In the genomic region with DNA sequence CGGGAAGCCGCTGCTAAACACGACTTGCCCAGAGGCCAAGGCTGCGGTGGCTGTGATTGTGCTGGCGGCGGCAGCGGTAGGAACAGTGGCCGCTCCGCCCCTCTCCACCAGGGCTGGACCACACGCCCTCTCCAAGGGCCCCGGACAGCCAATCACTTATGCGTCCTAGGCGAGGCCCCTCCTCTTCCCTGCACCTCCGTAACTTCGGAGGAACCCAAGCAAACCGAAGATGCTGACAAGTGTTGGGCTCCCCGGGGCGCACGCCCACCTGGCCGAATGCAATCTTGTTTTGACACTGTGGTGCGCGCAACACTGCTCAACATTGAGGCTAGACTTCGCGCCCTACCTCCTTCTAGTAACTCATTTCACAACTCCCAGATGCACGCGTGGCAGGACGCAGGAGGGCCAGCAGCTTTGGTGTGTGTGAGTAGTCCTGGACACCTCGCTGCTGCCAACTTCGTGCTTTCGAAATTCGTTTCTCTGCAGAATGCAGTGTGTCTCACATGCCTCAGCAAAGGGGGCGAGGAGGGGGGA, we compare ENCODE assay signal across 9 mouse cellular contexts. TPM values are rescaled to one million over a fixed set of nuclear protein-coding genes. Genes with fewer than 3 reads are reported as not detected.
DNase-seq lines count a peak whose midpoint lies in the region; ATAC-seq and TF ChIP-seq lines count a peak whose summit lies in the region.
"Had no signal": no experiment of that assay in that cellular context is flagged by ENCODE, and none has a peak within 500 bp of the region (broad histone marks: within the 10 kb centered on the region; RNA-seq: fewer than 3 reads in every experiment).

A gene (minus strand): TSS at position 25 of the 534 bp plus-strand sequence.

- TF ChIP-seq CTCF in layer of hippocampus, adult 2 months (conservative IDR thresholded peaks at IDR 0.05) = peak; percentile 15; the same call in 1 of the 2 replicates

- peaks cover 43% of the 10 kb centered on the region for H3K27me3 ChIP-seq in embryonic facial prominence, embryonic 12.5 days
- peaks cover 60% of the 10 kb centered on the region for H3K27me3 ChIP-seq in heart, embryonic 10.5 days (ENCODE audit: insufficient read depth, poor library complexity, severe bottlenecking)
- H3K27me3 ChIP-seq in liver, embryonic 15.5 days = peaks cover 68% of the 10 kb centered on the region

- H3K4me3 ChIP-seq in layer of hippocampus, adult 2 months = peak within 1 kb of the TSS; percentile 45
- H3K4me3 ChIP-seq in embryonic facial prominence, embryonic 12.5 days = peak within 1 kb of the TSS; percentile 44
- H3K4me3 ChIP-seq in heart, embryonic 10.5 days = peak within 1 kb of the TSS; percentile 60
- H3K4me3 ChIP-seq in liver, embryonic 15.5 days (replicated peaks) = peak within 1 kb of the TSS; percentile 25; the same call in 1 of the 2 replicates

- DNase-seq in layer of hippocampus, adult 2 months (ENCODE audit: low spot score in 2 of 2) = no peak
- no peak for DNase-seq in layer of hippocampus, adult 8-10 months (ENCODE audit: low spot score in 2 of 2)
- peak; percentile 83 for DNase-seq in heart, embryonic 10.5 days (ENCODE audit: low spot score)
- DNase-seq in kidney, adult 18-20 months = peak; percentile 32
- peak; percentile 71 for DNase-seq in neural tube, embryonic 10.5 days (ENCODE audit: extremely low spot score, low spot score)
- DNase-seq in thymus, adult 18-20 months = peak; percentile 9 to 15

- peak within 1 kb of the TSS; percentile 39; the same call in 1 of the 2 replicates for H3K9ac ChIP-seq in embryonic facial prominence, embryonic 12.5 days
- no peak within 1 kb of the TSS for H3K9ac ChIP-seq in liver, embryonic 15.5 days

- 2% methylated on average over 32 of the region's 32 CpGs for WGBS in embryonic facial prominence, embryonic 12.5 days
- WGBS in heart, embryonic 10.5 days = 2% methylated on average over 32 of the region's 32 CpGs
- WGBS in liver, embryonic 15.5 days (ENCODE audit: insufficient replicate concordance) = 2% methylated on average over 32 of the region's 32 CpGs

- no peaks in the 10 kb centered on the region for H3K9me3 ChIP-seq in embryonic facial prominence, embryonic 12.5 days
- H3K9me3 ChIP-seq in heart, embryonic 10.5 days = no peaks in the 10 kb centered on the region
- H3K9me3 ChIP-seq in liver, embryonic 15.5 days (replicated peaks) = no peaks in the 10 kb centered on the region

- no peak within 1 kb of the TSS for H3K27ac ChIP-seq in layer of hippocampus, adult 2 months
- no peak within 1 kb of the TSS for H3K27ac ChIP-seq in embryonic facial prominence, embryonic 12.5 days
- H3K27ac ChIP-seq in heart, embryonic 10.5 days = no peak within 1 kb of the TSS
- no peak within 1 kb of the TSS for H3K27ac ChIP-seq in liver, embryonic 15.5 days (replicated peaks)

- peaks cover 11% of the 10 kb centered on the region; the same call in 1 of the 2 replicates for H3K4me1 ChIP-seq in embryonic facial prominence, embryonic 12.5 days
- H3K4me1 ChIP-seq in heart, embryonic 10.5 days = peaks cover 14% of the 10 kb centered on the region
- H3K4me1 ChIP-seq in liver, embryonic 15.5 days (replicated peaks) = peaks cover 8% of the 10 kb centered on the region; the same call in 1 of the 2 replicates

- peak; percentile 94 for ATAC-seq in embryonic facial prominence, embryonic 12.5 days (ENCODE audit: insufficient number of reproducible peaks, insufficient read depth, low FRiP score, low TSS enrichment)
- ATAC-seq in liver, embryonic 15.5 days (ENCODE audit: insufficient read depth) = no peak

- peak within 1 kb of the TSS; percentile 97 for H3K4me2 ChIP-seq in embryonic facial prominence, embryonic 12.5 days (replicated peaks)
- H3K4me2 ChIP-seq in liver, embryonic 15.5 days = peak within 1 kb of the TSS; percentile 56

- H3K36me3 ChIP-seq in embryonic facial prominence, embryonic 12.5 days = peaks cover 5% of the 10 kb centered on the region
- H3K36me3 ChIP-seq in heart, embryonic 10.5 days = peaks cover 10% of the 10 kb centered on the region; the same call in 1 of the 2 replicates
- peaks cover 6% of the 10 kb centered on the region; the same call in 1 of the 2 replicates for H3K36me3 ChIP-seq in liver, embryonic 15.5 days (replicated peaks)

RNA-seq across cellular contexts. Expression of the gene that starts here (rescaled TPM):
- under 1 TPM; 0.61 to 0.69 TPM for total RNA-seq in layer of hippocampus, adult 2 months (2021)
- under 1 TPM; 0.39 to 0.93 (median 0.74) TPM for total RNA-seq in layer of hippocampus, adult 8-10 months (2022)
- 0.39 and 0.41 TPM in 2 replicates for polyA plus RNA-seq in embryonic facial prominence, embryonic 12.5 days (2016; fragmentation: Nextera tagmentation; extraction: Ambion mirVana)
- 0.05 TPM in 1 of 2 replicates, not detected in the other for polyA plus RNA-seq in heart, embryonic 10.5 days (2016; fragmentation: Nextera tagmentation; extraction: Ambion mirVana)
- polyA plus RNA-seq in liver, embryonic 15.5 days (2015; fragmentation: Nextera tagmentation; extraction: Ambion mirVana) = not detected in 2 replicates
- total RNA-seq: MEL had no signal

Comparison
In these comparisons a context has a peak if more than half of its experiments do, and no peak if none do; other contexts are left out.
1. Peak in ATAC-seq, H3K4me3 ChIP-seq, H3K9ac ChIP-seq and H3K4me2 ChIP-seq in embryonic facial prominence, embryonic 12.5 days; RNA of the gene not detected or under 1 TPM.
2. Peak in DNase-seq and H3K4me3 ChIP-seq in heart, embryonic 10.5 days; RNA of the gene not detected or under 1 TPM.
3. DNase-seq: peak in kidney, adult 18-20 months (single experiment), neural tube, embryonic 10.5 days (single experiment) and thymus, adult 18-20 months (2 of 2); none in layer of hippocampus, adult 2 months (0 of 2) and layer of hippocampus, adult 8-10 months (0 of 2).
4. Peak in every context shown above with its lines, with median percentiles within 50 percentile points of each other: H3K4me3 ChIP-seq.